Mouse (Mus musculus) neural tube, embryonic 10.5 days (tissue): ENCODE measurements around the gene Otud4.
"Not testable (repeated sequence)": the region's sequence is repeated elsewhere in the genome, so short reads cannot be mapped to it uniquely, and the experiment has no call there.

Experiments used
- DNase-seq: peaks from one replicate; pipeline ENCODE4 v3.0.0-alpha.2; 2017; ENCODE audit warnings: low spot score; ENCODE audit errors: extremely low spot score

The Otud4 gene

GRCm38 (mm10) chr8:79639586-79640451 lies at the start of gene Otud4:
TSS of gene Otud4 (plus strand) at chr8:79639618.
- peak; percentile 73 for DNase-seq

GRCm38 (mm10) chr8:79600962-79601361 lies 38.5 kb upstream of the Otud4 start:
- DNase-seq: no peak

GRCm38 (mm10) chr8:79603204-79603603 lies 36.2 kb upstream of the Otud4 start:
- not testable (repeated sequence) for DNase-seq

- DNase-seq: no peak
These were observed 33.2 kb upstream of the Otud4 start for GRCm38 (mm10) chr8:79606225-79606624.

- DNase-seq: no peak
These were observed 32.6 kb upstream of the Otud4 start for GRCm38 (mm10) chr8:79606751-79607300.

- no peak for DNase-seq
These were observed 30.7 kb upstream of the Otud4 start for GRCm38 (mm10) chr8:79608701-79609100.

- DNase-seq: no peak
These were observed 29.1 kb upstream of the Otud4 start for GRCm38 (mm10) chr8:79610268-79610667.

GRCm38 (mm10) chr8:79612298-79612697 lies 27.1 kb upstream of the Otud4 start:
- DNase-seq: no peak

- DNase-seq: no peak
These were observed 26.5 kb upstream of the Otud4 start for GRCm38 (mm10) chr8:79612965-79613364.

- DNase-seq: no peak
These were observed 23.6 kb upstream of the Otud4 start for GRCm38 (mm10) chr8:79615741-79616350.

GRCm38 (mm10) chr8:79618906-79619305 lies 20.5 kb upstream of the Otud4 start:
- no peak for DNase-seq

GRCm38 (mm10) chr8:79619353-79619752 lies 20.1 kb upstream of the Otud4 start:
- DNase-seq: no peak

- DNase-seq: no peak
These were observed 19.4 kb upstream of the Otud4 start for GRCm38 (mm10) chr8:79620000-79620399.

- DNase-seq: no peak
These were observed 18.7 kb upstream of the Otud4 start for GRCm38 (mm10) chr8:79620489-79621276.

- DNase-seq: no peak
These were observed 17.1 kb upstream of the Otud4 start for GRCm38 (mm10) chr8:79622346-79622745.

GRCm38 (mm10) chr8:79623351-79623750 lies 16.1 kb upstream of the Otud4 start:
- DNase-seq: no peak

- no peak for DNase-seq
These were observed 15.0 kb upstream of the Otud4 start for GRCm38 (mm10) chr8:79624416-79624815.

GRCm38 (mm10) chr8:79626213-79626612 lies 13.2 kb upstream of the Otud4 start:
- DNase-seq: no peak

GRCm38 (mm10) chr8:79635491-79635890 lies 3.9 kb upstream of the Otud4 start:
- no peak for DNase-seq

- no peak for DNase-seq
These were observed 3.3 kb upstream of the Otud4 start for GRCm38 (mm10) chr8:79636151-79636550.

- DNase-seq: no peak
These were observed 2.2 kb upstream of the Otud4 start for GRCm38 (mm10) chr8:79637237-79637636.
